Mouse (Mus musculus): ENCODE results near the gene Slc4a10.

Gene Slc4a10

DNA sequence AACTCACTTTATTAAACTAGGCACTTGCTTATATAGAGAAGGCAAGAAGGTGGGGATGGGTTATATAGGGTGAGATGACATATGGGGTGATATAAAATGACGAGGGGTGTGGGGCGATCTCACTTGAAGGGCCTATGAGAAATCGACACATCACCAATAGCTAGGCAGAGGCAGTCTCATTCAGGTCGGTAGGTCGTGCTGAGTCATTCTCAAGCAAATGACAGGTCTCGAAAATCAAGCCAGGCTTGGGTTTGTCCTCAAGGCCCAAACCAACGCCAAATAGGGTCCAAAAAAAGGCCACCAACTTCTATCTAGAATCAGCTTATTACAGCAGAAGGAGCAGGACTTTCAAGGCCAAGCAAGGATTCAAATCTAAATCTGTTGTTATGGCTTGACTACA is 233.5 kb downstream of the Slc4a10 start:
- no peak for DNase-seq

DNA sequence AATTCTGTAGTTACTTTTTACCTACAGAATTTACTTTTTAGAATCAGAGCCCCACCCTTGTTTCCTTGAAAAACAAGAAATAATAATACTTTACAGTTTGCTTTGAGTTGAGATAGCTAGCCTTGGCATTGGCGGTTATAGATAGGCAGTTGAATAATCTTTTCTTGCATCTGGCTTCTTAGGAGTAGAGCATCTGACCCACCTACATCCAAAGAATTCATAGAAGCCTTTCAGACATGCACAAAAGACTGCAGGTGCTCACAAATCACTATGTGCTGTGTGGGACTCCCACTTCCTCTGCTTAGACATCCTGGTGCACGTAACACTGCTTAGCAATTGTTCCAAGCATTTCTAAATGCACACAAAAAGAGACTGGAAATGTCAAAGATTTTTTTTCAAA is 238.8 kb downstream of the Slc4a10 start:
- no peak for DNase-seq

DNA sequence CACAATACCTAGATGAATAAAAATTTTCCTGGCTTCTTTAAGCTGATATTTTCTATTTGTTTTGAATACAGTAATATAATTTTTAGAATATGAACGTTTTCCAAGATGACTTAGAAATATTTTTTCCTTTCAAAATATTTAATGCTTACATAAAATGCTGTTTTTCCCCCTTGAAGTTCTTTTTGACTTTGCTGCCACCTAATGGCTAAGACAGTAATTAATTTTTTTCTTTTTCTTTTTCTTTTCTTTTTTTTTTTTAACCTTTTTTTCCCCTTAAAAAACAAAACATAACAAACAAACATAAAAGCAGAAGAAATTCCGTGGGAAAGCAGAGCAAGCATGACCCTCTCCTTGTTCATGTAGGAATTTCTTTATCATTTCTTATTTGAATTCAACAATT is 239.6 kb downstream of the Slc4a10 start:
- no peak for DNase-seq

DNA sequence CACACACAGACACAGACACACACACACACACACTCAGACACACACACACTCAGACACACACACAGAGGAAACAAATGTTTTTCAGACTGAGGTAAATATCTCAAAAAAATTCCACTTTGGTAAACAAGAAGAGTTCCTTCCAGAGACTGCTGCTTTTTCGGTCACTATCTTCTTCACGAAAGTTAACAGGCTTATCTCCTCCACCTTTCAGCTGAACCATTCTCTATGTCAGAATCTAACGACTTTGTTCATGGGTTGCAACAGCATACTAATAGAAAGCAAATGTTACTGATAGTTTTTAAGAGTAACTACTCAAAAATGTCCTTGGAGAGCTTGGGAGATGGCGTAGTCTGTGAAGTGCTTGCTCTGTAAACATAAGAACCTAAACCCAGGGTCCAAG is 241.3 kb downstream of the Slc4a10 start:
- no peak for DNase-seq

DNA sequence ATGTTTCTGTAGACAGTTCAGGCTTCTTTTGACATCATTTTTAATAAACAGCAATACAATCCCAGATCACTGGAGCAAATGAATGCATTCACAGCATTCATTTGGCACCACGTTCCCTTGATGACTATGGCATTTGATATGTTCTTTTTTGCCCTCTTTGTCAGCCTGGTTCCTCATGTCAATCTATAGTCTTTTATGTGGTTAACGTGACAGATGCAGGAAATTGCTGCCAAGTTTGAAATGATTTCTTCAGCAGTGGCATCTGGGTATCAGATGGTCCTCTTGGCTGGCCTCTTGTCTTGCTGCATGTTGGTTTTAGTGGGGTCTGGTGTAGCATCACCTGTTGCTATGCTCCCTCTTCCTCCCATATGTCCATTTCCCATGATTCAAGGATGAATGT is 247.6 kb downstream of the Slc4a10 start:
- DNase-seq = no peak

DNA sequence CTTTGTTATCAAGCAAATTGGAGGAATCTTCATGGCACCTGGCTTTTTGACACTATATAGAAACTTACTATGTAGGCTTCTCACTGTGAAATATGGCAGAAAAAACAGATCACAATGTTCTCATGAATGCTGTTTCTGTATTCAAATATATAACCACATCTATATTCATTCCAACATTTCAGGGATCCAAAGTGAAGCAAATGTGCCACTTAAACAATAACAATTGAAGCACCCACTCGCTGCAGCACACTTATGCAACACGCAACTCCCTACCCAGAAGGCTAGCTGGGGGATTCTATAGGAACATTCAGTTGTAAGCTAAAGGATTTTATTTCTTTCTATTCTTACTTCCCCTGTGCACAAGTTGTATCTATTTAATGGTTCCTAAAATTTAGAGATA is 255.5 kb downstream of the Slc4a10 start:
- DNase-seq = peak; percentile 71

DNA sequence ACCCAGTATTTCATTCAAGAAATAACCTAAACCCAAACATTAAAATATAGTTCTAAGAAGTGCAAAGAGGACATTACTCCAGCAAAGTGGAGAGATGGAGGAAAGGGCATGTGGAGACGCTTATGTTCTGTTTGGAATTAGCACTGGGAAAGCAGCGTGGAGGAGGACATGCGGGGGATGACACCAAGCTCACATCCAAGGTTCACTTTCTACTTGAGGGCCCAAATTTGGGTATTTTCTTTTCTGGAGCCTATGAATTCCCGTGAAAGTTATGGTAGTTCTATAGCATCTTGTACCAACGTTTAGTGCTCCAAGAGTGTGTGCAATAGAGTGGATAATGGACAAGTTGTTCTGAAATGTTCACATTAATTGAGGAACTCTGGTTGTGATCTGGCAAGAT is 260.7 kb downstream of the Slc4a10 start:
- DNase-seq = peak; percentile 23

DNA sequence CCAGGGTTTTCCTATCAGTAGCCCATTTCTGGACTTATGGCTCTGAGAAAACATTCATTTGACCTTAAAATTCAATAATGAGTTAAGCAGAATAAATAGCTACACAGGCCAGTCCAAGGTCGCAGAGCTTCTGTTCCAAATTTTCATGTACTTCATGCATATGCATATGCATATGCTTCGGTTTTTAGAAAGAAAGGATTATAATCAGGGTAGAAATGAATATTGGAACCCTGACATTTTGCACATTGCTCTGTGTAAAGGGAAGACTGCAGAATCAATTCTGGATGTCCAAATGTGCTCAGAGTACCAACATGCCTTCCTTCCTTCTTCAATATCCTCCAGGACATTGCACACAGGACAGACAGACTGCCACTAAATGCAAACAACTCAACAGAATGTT is 261.2 kb downstream of the Slc4a10 start:
- no peak for DNase-seq

DNA sequence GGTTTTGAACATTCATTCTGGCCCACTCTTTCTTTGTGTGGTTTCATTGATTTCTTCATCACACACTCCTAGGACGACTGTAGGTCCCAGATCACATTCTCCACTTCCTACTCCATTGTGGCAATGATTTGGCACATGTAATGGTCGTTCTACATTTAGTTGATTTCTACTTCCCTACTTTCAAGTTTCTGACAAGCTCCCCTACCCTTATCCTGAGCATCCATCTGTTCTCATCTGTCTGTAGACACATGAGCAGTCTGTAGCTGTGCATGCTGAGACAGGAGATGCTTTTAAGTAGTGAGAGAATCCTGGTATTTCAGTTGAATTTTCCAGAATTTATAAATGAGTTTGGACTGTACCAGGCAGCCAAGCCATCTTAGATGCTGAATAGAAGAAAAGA is 270.7 kb downstream of the Slc4a10 start:
- no peak for DNase-seq

DNA sequence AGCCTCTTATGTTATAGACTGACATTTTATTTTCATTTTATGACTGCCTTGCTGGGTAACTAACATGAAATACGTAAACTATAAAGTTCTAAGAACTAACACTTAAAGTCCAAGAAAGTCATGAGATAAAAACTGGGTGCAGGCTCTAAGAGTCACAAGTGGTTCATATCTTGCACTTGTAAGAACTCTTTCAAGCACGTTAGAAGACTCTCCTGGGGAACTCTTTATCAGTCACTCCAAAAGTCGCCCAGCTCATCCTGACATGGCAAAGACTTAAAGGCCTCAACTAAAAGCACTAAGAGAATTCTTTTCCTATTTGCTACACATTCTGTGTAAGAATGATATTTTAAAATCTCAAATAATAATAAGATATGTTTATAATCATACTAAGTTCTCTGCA is 273.2 kb downstream of the Slc4a10 start:
- no peak for DNase-seq

DNA sequence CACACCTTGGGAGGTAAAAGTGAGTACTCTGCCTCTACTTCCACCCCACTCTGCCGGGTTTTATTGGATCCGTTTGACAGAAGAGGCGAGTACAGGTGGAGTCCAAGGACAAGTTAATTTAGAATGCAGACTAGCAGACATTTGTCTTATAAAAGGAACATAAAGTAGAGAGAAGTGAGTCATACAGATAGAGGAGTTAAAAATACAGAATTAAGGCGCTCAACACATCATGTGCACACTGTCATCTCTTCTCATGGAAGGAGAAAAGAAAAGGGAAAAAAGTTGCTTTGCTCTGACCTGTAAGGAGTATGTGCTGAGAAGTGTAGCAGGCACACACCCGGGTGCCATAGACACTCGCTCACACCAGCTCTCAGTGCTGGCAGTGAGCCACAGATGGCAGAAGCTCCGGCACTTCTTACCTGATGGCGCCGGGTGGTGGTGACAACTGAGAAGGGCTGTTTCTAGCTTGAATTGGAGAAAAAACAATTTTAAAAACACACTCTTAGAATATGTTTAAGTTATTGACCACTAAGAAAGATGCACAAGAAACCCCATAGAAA is 276.9 kb downstream of the Slc4a10 start:
- DNase-seq = peak; percentile 53

DNA sequence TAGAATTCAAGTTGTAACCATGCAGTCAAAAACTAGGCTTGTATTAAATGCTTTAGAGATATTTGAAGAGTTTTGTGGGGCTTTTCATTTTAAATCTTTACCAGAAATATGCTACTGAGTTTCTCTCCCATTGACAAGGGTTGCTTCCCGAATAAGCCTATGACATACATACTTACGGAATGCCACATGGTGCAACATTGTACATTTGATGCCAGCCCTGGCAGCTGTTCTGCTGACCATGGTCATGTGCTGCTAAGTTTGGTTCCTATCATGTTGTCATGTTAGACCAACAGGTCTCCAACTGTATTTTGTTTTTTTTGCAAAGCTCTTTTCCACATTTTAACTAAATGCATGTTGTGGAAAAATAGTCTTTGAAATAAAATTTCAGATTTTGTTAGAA is 279.1 kb downstream of the Slc4a10 start:
- no peak for DNase-seq

DNA sequence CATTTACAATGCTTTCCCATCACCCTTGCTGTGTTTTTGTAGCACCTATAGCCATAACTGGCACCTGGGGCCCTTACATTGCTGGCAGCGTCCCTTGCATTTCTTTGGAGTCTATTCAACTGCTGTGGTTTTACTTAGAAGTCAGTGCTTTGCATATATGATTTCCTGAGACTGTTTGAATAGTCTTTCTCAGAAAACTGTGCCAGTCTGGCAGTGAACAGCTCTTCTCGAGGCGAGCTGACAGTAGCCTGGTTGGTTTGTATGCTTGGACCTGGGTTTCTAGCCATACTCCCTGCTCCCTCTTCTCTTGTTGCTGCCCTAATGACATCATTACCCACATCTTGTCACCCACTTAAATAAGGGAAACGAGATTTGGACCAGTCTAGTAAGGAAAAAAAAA is 285.7 kb downstream of the Slc4a10 start:
- no peak for DNase-seq

DNA sequence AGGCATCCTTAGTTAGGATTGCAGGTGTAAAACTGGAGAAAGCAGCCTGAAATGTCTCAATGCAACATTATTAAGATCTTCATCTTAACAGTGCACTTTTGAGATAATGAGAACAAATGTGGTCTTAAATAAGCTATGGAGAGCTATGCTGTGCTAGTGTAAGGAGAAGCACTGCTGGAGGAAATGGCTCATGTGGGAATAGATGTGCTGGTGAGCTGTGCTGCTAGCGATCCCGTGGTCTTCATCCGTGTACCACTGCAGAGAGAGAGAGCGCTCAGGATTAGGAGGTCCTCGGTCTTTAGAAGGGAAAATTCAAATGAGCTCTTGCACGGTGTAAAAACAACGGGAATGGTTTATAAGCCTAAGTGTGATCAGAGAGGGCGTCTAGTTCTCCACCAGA is 286.2 kb downstream of the Slc4a10 start:
- no peak for DNase-seq

DNA sequence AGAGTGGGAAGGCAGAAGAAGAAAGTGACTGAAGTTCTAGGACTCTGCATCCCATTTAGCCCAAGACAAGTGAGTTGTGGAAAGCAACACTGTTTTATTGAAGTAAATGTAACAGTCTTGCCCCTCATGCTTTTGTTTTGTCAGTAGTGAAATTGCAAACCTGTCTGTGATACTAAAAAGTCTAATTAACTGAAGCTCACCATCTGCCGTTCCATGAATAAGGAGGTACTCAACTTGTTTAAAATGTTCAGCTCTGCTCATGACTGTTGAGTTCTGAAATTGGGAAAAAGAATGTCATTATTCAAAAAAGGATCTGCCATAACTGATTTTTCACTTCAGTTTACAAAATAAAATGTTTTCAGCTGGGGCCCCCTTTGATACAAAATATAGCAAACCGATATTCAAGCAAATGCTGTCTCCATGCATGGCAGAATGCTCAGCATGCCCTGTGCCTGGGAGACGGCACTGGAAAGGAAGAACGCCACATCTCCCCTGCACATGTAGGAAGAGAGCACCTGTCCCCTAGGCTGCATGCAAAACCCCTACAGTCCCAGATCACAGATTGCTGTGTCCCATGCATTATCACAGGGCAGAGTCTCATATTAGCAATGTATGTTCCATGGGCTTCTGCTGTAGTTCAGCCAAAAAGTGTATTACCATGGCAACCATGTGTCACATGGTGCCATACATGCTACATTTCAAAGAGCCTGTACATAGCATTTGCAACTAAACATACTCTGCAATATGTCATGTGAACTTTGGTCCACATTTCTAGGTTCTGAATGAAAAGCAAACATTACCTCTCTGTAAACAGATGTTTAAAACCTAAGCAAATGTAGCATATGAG is 288.4 kb downstream of the Slc4a10 start:
- DNase-seq = no peak

DNA sequence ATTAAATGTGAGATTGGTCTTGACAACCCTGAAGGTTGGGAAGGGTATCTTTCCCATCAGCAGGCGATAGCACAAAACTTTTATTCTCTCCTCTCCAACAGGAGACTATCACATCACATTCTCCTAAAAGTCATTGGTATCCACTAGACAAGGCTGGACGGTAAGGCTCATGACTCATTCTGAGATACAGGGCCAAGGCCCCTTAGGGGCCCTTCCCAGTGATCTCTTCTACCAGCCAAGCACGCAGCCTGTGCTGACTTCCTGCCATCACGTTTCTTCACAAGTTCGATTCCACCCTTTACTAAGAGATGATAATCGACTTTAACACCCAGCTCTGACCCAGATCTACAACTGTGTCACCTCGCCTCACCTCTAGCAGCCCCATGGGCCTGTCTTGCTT is 290.8 kb downstream of the Slc4a10 start:
- no peak for DNase-seq

DNA sequence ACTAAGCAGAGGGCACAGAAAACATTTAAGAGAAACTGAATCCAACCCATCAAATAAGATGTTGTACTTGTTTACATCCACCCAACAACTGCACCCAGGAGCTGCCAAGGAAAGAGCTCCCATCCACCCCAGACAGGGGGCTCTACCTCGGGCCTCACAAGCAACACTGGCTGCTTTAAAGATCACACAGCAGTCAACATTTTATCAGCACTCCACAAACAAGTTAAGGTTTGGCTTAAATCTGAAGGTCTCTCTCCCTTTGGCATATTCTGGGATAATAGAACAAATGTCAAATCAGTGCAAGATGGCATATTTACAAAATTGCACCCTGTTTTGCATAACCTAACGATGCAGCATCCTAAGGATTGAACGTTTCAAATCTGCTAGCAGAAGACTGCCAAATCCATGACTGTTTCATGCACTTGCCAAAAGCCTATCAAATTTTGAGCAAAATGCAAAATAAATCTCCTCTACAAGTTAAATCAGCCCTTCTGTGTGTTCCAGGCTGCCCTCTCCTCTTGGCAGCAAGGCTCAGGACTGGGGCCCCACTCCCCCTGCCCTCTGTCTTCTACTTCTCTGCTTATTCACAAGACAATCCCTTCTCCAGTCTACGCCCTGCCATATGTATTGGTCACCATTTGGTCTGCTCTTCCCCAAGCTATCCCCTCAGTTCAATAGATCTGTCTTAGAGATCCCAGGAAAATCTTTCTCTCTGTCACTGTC is 293.1 kb downstream of the Slc4a10 start:
- no peak for DNase-seq

DNA sequence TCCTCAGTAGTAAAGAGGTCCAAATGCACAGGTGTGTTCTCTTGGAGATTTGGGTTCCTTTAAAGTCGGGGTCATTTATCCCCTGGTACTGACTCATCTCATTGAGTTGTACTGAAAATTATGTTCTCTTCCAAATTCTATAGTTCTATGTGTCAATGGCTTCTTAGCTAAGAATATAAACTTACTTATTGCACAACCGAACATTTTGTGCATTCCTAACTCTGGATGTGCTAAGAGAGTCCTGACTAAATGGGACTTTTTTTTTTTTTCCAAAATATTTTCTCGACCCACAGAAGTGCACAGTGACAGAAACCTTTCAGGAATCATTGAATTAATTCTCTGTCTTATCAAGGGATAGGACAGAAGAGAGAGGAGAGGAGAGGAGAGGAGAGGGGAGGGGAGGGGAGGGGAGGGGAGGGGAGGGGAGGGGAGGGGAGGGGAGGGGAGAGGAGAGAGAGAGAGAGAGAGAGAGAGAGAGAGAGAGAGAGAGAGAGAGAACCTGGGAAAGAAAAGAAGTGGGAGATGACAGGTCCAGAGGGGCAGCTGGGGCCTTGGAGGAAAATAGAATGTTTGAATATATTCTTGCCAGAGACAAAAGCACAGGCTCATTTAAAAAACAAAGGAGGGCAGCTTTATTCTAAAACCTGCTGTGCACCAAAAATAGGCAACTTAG is 294.9 kb downstream of the Slc4a10 start:
- DNase-seq = no peak

DNA sequence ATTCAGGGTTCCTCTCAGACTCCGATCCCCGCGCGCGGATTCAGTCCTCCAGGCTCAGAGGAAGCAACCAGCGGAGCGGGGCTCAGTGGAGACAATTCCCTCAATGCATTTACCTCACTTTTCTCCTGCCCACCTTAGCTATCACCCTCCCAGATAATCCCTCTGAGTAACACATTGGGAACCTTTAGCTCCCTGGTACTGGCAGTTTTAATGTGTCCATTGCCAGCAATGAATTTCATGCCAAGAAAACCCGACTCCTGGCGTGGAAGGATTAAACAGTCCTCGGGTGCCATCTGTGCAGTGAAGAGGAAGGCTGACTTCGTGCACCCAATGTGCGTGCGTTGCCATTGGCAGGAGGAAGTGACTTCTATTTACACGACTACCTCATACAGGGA is 295.5 kb downstream of the Slc4a10 start:
- peak; percentile 60 for DNase-seq

DNA sequence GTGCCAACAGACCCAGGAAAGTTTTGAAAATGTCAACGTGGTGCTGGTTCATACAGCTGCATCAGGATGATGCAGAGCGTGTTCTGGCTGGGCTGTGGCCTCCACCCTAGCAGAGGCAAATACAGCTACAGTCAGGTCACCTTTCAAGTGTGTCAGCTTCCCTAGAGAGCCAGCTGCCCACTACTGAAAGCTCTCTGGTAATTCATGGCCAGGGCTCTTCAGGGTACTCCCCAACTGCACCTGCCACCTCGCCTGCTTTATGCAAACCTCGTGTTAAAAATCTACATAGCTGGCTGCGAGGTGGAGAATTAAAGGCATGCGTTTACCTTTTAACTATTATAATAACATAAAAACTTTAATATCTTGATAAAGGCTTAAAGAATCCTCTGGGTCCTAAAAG is 298.1 kb downstream of the Slc4a10 start:
- no peak for DNase-seq

DNA sequence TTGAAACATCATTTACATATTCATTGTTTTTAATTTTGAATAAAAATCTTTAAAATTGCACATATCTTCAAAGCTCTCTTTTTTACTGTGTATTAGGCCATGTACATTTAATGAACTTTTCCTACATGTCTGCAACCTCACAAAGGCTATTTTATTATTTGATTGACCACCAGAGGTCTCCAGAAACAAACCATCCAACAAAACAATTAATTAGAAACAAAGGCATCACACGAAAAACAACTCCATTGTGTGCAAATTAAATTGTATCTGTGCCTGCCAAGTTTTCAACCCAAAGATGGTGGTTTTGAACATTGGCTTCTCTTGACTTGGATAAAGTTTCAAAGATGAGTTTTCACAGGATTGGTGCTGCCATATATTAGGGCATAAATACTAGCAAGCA is 300.5 kb downstream of the Slc4a10 start:
- no peak for DNase-seq

DNA sequence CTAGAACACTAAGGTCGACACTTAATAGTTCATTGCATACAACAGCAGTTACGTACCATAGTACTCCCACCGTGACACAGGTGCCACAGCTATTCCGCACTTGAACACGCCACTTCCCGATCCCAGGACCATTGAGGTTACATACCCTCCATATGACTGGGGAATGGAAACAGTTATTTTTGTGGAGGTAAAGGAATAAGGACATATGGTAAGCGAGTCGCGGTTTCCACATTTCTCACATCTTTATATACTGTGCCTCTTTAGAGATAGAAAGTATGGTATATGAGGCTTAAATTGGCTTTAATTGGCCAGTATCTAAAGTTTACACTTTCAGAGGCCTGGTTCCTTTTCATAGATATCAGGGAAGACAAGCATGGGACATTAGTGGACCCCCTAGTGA is 301.5 kb downstream of the Slc4a10 start:
- no peak for DNase-seq

DNA sequence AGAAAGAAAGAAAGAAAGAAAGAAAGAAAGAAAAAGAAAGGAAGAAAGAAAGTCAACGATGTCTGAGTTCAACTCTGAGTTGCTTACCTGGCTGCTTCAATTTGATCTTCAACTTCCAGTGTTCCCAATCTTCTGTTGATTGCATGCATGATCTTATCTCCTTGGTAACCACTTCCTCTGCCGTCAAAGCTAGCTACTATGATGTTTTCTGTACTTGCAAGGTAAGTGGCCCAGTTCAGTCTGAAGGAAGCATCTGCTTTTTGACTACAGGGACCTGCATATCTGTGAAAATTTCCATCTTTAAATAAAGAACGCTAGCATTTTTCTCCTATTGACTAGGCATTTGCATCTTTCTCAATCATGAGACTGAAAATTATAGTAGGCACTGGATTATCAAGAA is 305.8 kb downstream of the Slc4a10 start:
- no peak for DNase-seq

DNA sequence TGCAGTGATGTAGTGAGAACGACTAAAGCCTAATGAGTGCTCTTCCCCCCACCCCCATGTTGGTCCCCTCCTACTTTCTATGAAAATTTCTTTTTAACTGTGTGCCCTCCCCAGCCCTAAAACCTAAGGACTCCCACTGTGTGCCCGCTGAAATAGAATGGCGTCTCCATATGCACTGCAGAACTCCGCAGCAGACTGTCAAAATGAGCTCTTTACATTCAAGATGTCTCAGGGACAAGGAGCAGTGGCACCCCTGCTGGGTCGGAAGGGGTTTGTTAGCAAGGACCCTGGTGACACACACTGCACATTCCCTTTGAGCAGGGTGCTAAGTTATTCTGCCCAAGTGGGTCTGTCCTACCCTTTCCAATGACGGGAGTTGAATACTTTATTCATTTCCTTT is 309.5 kb downstream of the Slc4a10 start:
- no peak for DNase-seq

Data from right cerebral cortex, adult 18-20 months (tissue).